Mouse (Mus musculus) lung, postnatal 10 days (tissue): ENCODE data around the gene Strn.
"Not testable (repeated sequence)": the region's sequence is repeated elsewhere in the genome, so short reads cannot be mapped to it uniquely, and the experiment has no call there.

ENCODE experiments used
- DNase-seq: peaks from one replicate; pipeline ENCODE4 v3.0.0; 2021

Strn gene

DNA sequence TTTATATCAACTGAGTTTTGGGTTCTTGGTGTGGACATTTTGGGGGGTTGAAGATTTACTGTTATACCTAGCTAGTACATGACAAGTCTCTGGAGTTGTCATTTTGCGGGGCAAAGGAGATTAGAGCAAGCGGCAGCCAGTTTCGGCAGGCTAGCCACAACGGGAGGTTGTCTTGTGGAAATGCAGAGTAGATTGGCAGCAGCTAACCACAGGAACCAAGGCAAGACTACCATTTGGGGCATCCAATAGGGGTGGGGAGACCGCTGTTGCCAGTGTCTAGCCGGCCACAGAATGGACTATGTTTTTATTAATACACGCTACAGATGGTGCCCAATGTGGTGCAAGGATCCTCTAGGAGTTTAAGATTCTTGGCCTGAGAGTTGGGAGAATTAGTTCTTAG lies 28.6 kb downstream of the Strn start:
- no peak for DNase-seq

DNA sequence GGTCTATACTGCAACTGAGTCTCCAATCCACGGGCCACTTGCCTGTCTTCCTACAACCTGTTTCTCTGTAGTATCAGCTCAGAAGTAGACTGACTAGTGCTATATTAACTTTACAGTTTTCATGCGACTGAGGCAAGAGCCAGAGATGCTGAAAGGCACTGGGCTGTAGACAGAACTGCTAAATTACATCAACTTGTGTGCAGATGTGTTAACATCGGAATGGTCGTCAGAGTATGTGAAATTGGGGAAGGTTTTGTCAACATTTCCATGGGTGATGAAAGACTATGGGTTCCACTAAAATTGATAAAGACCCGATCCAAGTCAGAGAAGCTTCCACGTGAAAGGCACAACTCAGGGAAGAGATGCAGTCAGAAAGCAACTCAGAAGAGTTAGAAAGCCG lies 34.0 kb downstream of the Strn start:
- no peak for DNase-seq

DNA sequence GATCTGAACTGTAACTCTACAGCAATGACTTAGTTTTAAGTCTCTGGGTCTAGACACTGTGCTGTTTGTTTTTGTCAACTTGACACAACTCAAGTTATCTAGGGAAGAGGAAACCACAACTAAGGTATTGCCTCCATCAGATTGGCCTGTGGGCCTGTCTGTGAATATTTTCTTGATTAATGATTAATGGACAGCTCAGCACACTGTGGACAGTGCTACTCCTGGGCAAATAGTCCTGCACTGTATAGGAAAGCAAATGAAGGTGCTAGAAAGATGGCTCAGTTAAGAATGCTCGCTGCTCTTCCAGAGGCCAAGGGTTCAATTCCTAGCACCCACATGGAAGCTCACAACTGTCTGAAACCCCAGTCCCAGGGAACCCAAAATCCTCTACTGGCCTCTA lies 38.0 kb downstream of the Strn start:
- DNase-seq = no peak

DNA sequence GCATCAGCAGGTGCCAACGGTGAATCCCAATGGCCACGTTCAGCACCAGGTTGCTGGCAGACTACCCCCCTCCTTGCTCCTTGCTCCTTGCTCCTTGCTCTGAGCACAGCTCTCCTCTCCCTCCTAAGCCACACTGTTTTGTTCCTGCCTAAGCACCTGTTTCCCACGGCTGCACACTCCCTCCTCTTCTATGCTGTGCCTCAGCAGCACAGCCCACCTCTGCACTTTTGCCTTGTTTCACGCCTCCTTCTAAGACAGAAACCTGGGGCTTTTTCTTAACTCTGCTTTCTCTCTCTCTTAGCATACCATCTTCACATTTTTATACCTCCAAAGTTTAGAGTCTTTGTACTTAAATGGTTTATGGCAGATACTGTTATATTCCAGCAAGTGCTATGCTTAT lies 39.5 kb downstream of the Strn start:
- DNase-seq = no peak

DNA sequence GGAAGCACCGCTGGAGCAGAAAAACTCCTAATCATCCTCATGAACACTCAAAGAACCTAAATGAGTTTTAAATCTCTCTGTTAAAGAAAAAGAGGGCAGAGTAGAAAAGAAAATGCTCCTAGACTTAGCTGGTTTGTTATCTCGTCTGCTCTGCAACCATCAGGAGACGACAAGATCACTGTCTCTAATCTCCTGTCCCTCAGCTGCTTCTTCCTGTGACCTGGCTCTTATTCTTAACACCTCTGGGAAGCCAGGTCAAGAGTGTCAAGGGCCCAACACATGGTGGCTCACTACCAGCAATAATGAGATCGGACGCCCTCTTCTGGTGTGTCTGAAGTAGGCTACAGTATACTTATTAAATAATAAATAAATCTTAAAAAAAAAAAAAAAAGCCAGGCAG lies 40.1 kb downstream of the Strn start:
- DNase-seq = no peak

DNA sequence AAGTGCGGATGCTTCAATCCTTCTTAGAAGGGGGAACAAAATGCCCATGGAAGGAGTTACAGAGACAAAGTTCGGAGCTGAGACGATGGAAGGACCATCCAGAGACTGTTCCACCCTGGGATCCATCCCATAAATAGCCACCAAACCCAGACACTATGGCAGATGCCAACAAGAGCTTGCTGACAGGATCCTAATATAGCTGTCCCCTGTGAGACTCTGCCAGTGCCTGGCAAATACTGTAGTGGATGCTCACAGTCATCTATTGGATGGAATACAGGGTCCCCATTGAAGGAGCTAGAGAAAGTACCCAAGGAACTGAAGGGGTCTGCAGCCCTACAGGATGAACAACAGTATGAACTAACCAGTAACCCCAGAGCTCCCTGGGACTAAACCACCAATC lies 47.8 kb downstream of the Strn start:
- not testable (repeated sequence) for DNase-seq

DNA sequence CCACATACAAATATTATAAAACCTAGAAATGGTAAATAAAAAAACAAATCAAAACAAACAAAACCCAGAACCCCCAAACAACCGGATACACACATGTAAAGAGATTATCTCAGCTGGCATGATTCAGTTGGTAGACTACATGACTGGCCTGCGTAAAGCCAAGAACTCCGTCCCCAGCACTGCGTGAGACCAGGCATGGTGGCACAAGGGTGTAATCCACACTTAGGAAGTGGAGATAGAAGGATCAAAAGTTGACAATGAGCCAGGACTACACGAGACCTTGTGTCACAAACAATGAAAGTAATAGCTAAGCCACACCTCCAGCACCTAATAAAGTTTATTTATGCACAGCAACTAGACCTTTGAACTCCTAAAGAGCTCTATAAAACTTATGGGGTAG lies 49.0 kb downstream of the Strn start:
- DNase-seq = no peak

DNA sequence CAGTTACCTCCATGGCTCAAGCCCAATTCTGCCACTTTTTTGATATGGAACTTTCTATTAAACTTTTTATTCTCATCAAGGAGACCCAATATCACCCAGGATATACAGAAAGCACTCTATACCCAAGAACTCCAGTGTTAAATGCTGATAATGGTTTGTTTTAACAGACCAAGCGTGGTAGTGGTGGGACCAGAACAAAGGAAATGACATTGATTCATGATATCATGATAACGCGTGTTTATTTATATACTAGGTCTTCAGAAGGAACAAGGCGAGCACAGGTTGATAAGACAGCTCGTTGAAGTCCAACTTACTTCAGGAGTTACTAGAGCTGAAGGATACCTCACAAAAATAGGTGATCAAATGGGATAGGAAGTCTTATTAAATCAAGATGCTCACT lies 52.0 kb downstream of the Strn start:
- no peak for DNase-seq

DNA sequence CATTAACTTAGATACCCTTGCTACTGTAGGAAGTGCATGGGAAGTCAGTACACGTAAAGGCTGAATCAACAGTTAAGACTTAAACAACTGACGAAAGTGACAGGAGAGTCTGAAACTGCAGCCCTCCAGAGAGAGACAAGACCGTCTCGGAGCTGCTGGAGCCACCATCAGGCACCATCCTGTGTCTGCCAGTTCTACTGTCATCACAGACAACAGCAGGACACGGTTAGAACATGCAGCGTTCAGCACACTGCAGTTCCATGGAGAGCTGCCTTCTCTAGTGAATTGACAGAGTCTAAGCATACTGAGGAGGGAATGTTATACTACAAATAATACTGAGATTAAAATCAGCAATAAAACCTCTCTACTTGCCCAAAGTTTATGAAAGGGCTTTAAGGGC lies 54.6 kb downstream of the Strn start:
- DNase-seq = no peak

DNA sequence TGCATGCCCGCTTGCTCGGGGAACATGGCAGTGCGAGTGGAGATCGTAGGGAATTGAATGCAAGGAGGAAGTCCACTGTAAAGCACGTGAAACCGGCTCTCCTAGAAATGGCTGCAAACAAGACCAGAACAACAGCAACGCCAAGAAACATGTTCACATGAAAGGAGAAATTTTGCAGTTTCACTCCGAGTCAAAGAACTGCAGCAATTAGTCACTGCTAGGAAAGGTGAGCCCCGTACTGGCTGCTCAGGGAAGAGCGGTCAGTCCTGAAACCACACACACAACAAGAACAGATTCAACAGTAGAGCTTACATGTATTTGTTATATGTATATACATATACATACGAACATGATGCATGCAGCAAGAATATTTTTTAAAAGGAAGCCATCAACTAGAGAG lies 57.5 kb downstream of the Strn start:
- DNase-seq = no peak

DNA sequence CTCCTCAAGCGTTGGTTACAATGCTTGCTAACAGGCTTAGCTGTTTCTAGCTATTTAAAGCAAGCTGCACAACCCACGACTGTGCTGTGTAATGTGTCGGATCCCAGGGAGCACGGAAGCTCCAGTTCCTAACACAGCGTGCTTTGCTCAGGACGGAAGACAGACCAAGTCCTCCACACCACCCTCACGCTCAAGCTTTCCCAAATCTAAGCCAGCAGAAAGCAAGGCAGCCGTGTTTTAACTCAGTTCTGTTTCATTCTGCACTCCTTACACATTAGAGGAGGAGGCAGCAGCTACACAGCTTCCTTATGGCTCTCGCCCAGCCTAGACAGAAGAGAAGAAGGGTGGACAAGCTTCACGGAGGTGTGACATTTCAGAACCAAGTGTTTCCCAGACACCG lies 60.2 kb downstream of the Strn start:
- no peak for DNase-seq

DNA sequence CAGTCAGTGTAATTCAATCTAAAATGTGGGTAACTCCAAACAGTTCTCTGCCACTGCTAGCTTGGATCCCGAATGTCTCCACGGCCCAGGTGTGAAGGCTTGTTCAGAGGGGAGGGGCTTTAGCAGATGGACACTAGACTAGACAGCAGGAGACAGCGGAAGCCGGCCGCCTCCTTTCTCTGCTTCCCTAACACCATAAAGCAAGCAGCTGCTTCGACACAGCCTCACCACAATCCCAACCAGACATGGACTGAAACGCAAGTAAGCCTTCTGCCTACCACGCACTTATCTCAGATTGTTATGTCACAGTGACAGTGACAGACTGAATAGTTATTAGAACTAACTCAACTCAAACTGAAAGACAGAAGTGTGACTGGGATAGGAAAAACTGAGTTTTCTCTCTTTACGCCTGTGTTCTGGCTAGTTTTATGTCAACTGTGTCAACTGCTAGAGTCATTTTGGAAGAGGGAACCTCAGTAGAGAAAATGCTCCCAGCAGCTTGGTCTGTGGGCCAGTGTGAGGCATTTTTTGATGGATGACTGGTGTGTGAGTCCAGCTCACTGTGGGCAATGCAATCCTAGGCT lies 71.9 kb downstream of the Strn start:
- no peak for DNase-seq

DNA sequence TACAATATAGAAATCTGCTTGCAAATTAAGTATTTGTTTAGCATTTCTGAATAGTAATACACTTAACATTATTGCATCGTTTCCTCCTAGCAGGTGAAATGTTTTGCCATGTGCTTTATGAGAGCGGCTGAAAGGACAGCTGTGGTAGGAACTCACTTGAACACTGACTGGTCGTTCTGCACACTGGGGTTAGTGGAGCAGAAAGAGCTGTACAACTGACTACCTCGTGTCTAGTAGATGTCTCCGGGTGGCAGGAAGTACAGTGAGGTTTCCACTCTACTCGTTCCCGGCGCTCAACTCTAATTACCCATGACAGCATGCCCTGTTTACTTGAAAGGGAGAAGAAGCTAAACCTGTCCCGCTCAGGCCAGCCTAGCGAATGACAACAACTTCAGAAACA lies 82.2 kb downstream of the Strn start:
- no peak for DNase-seq

DNA sequence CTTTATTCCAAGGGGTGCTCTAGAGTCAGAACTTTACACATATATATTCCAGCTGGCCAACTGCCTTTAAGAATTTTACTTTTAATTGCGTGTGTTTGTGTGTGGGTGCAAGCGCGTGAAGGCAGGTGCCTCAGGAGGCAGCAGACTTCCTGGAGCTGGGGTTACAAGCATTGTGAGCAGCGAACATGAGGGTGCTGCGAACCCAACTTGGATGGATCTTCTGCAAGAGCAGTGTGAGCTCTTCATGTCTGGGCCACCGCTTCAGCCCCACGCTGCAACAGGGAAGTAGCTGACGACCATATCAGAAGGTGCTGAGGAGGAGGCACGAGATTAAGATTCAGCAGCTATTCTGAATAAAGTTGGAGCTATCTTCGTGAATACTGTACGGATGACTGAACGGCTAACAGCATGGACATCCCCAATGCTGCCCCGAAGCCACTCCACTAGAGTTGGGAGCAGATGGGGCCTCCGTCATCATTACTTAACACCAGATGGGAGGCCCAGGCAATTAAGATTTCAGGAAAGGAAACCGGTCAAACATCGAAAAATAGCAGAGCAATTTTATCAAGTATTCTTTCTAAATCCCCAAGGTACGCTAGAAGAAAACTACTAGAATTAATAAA lies 93.0 kb downstream of the Strn start:
- DNase-seq = no peak

DNA sequence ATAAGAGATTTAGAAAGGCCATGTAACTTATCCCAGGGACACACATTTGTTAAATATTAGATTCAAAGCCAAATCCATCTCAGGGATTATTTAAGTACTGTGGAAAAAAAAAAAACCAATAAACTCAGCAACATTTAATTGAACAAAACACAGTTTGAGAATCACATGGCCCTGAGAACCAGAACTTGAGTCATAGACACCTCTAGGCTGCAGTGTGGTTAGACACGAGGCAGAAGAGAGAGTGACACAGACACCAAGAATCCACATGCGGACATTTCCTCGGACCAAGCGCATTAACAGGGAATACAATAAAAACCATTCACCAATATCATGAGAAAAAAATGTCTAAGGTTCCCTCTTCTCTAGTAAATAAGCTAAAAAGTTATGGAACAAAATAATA lies 94.7 kb downstream of the Strn start:
- no peak for DNase-seq

DNA sequence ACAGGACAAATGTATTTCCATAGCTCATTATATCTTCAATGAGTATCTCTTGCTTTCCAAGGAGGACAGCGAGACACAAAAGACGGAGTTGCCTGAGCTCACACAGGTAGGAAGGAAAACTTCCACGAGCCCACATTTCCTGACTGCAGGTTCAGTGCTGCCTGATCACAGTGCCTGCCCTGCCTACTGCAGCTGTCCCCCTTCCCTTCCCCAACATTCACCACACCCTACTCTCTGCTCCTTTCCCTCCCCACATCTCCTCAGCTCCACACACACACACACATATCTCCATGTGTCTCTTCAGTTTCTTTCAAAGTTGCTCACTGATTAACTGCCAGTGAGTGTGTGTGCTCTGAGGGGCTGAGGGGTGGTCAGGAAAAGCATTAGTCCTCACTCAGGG lies 96.6 kb downstream of the Strn start:
- no peak for DNase-seq

DNA sequence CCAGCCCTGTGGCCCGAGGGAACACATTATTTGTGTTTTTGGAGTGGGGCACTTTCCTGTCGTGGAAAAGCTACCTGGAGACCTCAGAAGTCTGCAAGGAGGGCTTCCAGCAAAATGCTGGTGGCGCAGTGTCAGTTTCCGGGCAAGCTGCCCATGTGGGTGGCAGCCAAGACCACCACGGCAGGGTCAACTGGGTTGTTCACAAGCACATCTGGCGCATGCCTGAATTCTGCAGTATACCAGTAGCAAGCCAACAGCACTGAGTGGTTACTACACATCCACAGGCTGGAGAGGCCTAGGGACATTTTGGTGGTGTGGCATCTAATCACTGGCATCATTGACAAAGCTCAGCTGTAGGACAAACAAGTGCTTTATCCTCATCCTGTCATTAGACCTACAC lies 97.9 kb downstream of the Strn start:
- peak; percentile 60 for DNase-seq

DNA sequence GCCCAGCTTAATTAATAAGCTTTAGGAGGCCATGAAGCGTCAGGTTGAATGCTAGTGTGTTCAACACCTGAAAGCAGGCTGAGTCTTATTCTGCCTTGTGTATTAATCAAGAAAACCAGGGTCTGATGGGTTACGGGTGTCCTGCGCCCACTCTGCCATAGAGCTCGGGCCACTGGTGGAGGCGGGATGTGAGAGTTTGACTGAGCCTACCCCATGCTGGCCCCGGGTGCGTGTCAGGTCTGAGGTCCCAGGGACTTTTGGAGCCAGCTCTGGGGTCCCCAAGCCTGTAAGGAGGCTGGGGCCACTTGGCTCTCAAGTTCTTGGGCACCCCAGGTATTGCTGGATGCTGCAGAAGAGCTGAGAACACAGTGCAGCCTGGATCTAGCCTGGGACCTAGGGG lies 99.9 kb downstream of the Strn start:
- DNase-seq = no peak

DNA sequence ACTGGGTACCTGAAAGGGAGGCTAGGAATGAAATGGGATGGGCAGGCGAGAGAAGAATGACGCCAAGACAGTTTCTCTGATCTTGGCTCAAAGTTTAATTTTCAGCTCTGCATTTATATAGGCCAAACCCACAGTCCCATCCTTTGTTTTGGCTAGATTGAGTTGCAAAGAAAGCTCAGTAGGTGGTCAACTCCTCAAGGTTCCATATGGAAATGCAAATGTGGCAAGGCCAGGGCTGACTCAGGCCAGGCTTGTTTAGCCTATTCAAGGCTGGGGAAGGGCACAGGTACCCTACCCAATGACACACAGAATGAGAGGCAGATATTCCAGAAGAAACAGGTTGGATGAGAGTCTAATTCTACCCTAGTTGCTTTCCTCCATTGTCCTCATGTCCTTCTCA lies 101.4 kb downstream of the Strn start:
- no peak for DNase-seq

DNA sequence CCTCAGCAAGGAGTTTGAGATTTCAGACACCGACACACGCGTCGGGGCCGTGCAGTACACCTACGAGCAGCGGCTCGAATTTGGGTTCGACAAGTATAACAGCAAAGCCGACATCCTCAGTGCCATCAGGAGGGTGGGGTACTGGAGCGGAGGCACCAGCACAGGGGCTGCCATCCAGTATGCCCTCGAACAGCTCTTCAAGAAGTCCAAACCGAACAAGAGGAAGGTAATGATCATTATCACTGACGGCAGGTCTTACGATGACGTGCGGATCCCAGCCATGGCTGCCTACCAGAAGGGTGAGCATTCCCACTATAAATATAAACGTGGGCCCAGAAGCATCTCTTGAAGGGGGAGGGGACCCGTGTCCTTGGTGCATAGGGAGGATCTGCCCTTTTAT lies 112.1 kb downstream of the Strn start:
- DNase-seq = no peak

DNA sequence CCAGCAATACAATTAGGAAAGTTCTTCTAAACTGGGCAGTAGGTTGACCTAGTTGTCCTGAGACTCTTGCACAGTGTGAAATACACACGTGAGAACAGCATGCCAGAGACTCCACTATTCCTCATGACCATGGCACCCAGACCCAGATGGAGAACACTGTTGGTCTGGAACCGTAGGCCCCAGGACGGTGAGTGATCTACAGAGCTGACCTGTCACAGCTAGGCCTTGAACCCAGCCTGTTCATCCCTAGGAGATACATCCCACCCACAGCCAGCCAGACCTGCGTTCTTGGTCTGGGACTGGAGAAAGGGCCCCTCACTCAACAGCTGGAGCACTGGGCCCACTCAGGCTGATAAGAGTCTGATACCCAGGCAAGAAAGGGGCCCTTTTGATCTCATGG lies 115.1 kb downstream of the Strn start:
- no peak for DNase-seq

DNA sequence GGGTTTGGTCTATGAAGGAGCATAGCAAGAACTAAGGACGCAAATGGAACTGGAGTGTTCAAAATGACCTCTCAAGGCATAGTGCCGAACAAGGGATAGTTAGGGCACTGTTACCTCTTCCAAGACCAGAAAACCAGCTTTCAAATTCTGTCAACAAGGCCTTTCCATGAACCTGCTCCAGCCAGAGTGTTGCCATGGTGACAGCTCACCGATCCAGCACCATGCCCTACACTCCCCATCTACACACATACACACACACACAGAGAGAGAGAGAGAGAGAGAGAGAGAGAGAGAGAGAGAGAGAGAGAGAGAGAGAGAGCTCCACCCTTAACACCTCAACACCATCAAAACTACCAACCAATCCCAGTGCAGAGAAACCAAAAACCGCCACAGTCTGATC lies 116.3 kb downstream of the Strn start:
- no peak for DNase-seq

DNA sequence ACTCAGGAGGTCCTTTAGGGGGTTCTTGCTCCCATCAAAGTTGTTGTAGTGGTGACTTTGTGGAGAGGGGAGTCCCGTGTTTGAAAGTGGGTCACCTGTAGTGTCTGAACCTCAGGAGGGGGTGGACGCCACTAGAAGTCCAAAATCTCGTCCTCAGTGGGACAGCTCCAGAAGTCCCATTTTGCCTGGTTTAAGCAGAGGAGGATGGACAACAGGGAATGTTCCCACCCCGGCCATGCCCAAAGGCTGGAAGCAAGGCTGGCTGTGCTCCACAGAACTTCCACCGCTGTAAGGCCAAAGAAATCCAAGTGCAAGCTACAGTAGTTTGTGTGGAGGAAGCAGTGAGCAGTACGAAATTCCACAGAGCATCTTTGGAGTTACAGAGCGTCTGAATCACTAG lies 117.0 kb downstream of the Strn start:
- DNase-seq = no peak

DNA sequence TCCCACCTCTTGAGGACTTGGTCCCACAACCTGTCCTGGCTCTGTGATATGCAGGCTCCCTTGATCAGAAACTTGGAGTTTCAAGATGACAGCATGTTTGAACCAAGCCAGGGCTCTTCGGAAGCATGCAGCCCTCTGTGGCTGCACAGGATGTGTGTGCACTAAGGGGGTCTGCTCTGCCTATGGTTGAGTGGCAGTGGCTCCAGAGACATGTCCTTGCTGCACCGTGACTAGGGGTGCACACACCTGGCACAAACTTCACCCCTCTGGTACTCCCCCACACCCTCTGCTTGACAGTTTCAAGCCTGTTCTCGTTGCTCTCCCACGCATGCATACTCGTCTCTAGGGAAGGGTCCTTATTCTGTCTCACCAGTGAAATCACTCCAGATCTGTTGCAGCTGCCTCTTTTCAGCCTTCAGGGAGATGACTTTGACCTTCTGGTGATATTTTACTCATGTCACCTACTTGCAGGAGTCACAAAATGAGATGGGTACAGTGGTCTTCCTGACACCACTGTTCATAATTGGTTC lies 118.8 kb downstream of the Strn start:
- no peak for DNase-seq

DNA sequence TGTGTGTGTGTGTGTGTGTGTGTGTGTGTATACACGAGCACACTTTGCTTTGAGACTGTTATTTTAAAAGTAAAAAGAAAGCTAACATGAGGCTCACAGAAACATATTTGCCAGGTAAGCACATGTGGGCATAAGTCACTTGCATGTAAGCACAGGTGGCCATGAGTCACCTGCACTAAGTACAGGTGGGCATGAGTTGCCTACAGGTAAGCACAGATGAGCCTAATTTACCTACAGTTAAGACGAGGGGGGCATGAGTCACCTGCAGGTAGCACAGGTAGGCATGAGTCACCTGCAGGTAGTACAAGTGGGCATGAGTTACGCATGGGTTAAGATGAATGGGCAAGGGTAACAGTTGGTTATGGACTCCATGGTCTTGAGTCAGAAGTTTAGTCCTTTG lies 121.9 kb downstream of the Strn start:
- DNase-seq = no peak
